Mouse (Mus musculus) hindbrain, postnatal 0 days (tissue): Measurements from ENCODE around the gene Adgrb2. TPM values are rescaled to one million over a fixed set of nuclear protein-coding genes. Genes with fewer than 3 reads are reported as not detected.

Source experiments
- ATAC-seq: fragments of 200-750 bp; cut with Nextera tagmentation; 2 replicates; pipeline ENCODE4 v1.8.0; 2017; ENCODE audit warnings: mild to moderate bottlenecking, moderate TSS enrichment, moderate library complexity
- DNase-seq: peaks from one replicate; pipeline ENCODE4 v3.0.0-alpha.2; 2015; ENCODE audit warnings: low spot score
- H3K27ac ChIP-seq: fragments of 300-500 bp; sonication (generic); 2 replicates; pipeline ENCODE4 v1.5.1; 2014; ENCODE audit warnings: mild to moderate bottlenecking
- H3K27me3 ChIP-seq: fragments of 300-500 bp; sonication (generic); 2 replicates; pipeline ENCODE4 v1.6.1; 2014; ENCODE audit warnings: low read length, mixed read lengths; ENCODE audit not compliant: insufficient read depth
- H3K36me3 ChIP-seq: fragments of 300-500 bp; sonication (generic); 2 replicates; pipeline ENCODE4 v1.6.1; 2014; ENCODE audit warnings: low read length, mixed read lengths; ENCODE audit not compliant: insufficient read depth
- H3K4me1 ChIP-seq: fragments of 300-500 bp; sonication (generic); 2 replicates; pipeline ENCODE4 v1.6.1; 2014; ENCODE audit warnings: antibody characterized with exemption, low read length, mixed read lengths; ENCODE audit not compliant: insufficient read depth
- H3K4me2 ChIP-seq: fragments of 300-500 bp; sonication (generic); 2 replicates; pipeline ENCODE4 v1.6.1; 2014; ENCODE audit warnings: low read depth, mild to moderate bottlenecking, low read length, moderate library complexity, mixed read lengths
- H3K4me3 ChIP-seq: fragments of 300-500 bp; sonication (generic); 2 replicates; pipeline ENCODE4 v1.5.1; 2014; ENCODE audit warnings: low read length
- H3K9ac ChIP-seq: fragments of 300-500 bp; sonication (generic); replicated peaks from 2 replicates; pipeline ENCODE4 v1.6.1; 2014; ENCODE audit warnings: mild to moderate bottlenecking, low read length, moderate library complexity, mixed read lengths
- H3K9me3 ChIP-seq: fragments of 300-500 bp; sonication (generic); 2 replicates; pipeline ENCODE4 v1.6.1; 2016; ENCODE audit warnings: low read length, mixed read lengths
- CTCF ChIP-seq: IDR thresholded peaks from 2 replicates; pipeline ENCODE4 v1.5.1; 2016; ENCODE audit warnings: antibody characterized with exemption, control low read depth, low read depth
- WGBS: fragments of 180-500 bp; shearing (Covaris S2); extraction: QIAGEN DNeasy Blood & Tissue Kit; methylation state at CpG from one replicate; pipeline ENCODE4 v1.1.7; 2014; 5-methylcytosine and 5-hydroxymethylcytosine counted together
- polyA plus RNA-seq: library from polyadenylated mRNA; unstranded; fragments of >200 nt; fragmentation: Nextera tagmentation; extraction: Ambion mirVana; gene quantifications from 2 replicates; pipeline ENCODE4 v1.2.1, GENCODE M21; 2015
- total RNA-seq: library from RNA; depleted of rRNA; stranded (reverse); fragments of >200 nt; gene quantifications from 2 replicates; pipeline ENCODE4 v1.2.3, GENCODE M21; 2014; rRNA removed

Gene Adgrb2
- 306 and 313 TPM in 2 replicates for total RNA-seq
- 14.3 and 15.9 TPM in 2 replicates for polyA plus RNA-seq

- peak; percentile 85 for DNase-seq
- peak; percentile 33 for ATAC-seq
- H3K4me2 ChIP-seq = peak within 1 kb of the TSS; percentile 82
- no peaks in the 10 kb centered on the region for H3K27me3 ChIP-seq
- no peaks in the 10 kb centered on the region for H3K9me3 ChIP-seq
- no peak for TF ChIP-seq CTCF
- peaks cover 49% of the 10 kb centered on the region for H3K4me1 ChIP-seq
- peak within 1 kb of the TSS; percentile 84 for H3K27ac ChIP-seq
- WGBS = 7% methylated on average over 66 of the region's 77 CpGs
- peak within 1 kb of the TSS; percentile 84 for H3K9ac ChIP-seq
- H3K4me3 ChIP-seq = peak within 1 kb of the TSS; percentile 87
- H3K36me3 ChIP-seq = no peaks in the 10 kb centered on the region
Observed at GRCm38 (mm10) chr4:129984421-129985061, at the start of gene Adgrb2. TSS of gene Adgrb2 (plus strand) at chr4:129984870.

GRCm38 (mm10) chr4:129951359-129951821 is 33.3 kb upstream of the Adgrb2 start:
- H3K27ac ChIP-seq = no peak overlapping the region
- H3K4me3 ChIP-seq = no peak overlapping the region
- ATAC-seq (no peak), DNase-seq (no peak)
- no peak overlapping the region for H3K4me2 ChIP-seq
- TF ChIP-seq CTCF = no peak
- no peaks in the 10 kb centered on the region; the same call in 1 of the 2 replicates for H3K4me1 ChIP-seq
- no peaks in the 10 kb centered on the region for H3K9me3 ChIP-seq
- 64% methylated on average over 6 of the region's 6 CpGs for WGBS
- no peak overlapping the region for H3K9ac ChIP-seq
- H3K27me3 ChIP-seq = no peaks in the 10 kb centered on the region
- H3K36me3 ChIP-seq = no peaks in the 10 kb centered on the region

- Histone ChIP-seq H3K9ac (no peak overlapping the region), H3K36me3 (no peaks in the 10 kb centered on the region), H3K4me1 (no peaks in the 10 kb centered on the region; the same call in 1 of the 2 replicates), H3K4me3 (no peak overlapping the region), H3K9me3 (no peaks in the 10 kb centered on the region), H3K4me2 (no peak overlapping the region), H3K27me3 (no peaks in the 10 kb centered on the region), H3K27ac (no peak overlapping the region)
- no peak for DNase-seq
- no peak for ATAC-seq
- 54% methylated on average over 5 of the region's 5 CpGs for WGBS
- no peak for TF ChIP-seq CTCF
Observed at GRCm38 (mm10) chr4:129952241-129952810, 32.3 kb upstream of the Adgrb2 start.

- no peaks in the 10 kb centered on the region; the same call in 1 of the 2 replicates for H3K4me1 ChIP-seq
- no peak overlapping the region for H3K9ac ChIP-seq
- H3K27me3 ChIP-seq = no peaks in the 10 kb centered on the region
- DNase-seq (no peak), ATAC-seq (no peak)
- H3K4me2 ChIP-seq = no peak overlapping the region
- H3K27ac ChIP-seq = no peak overlapping the region
- no peaks in the 10 kb centered on the region for H3K36me3 ChIP-seq
- H3K9me3 ChIP-seq = no peaks in the 10 kb centered on the region
- H3K4me3 ChIP-seq = no peak overlapping the region
- WGBS = 68% methylated on average over 2 of the region's 2 CpGs
- TF ChIP-seq CTCF = no peak
Observed at GRCm38 (mm10) chr4:129954527-129954926, 30.1 kb upstream of the Adgrb2 start.

GRCm38 (mm10) chr4:129960180-129960944 is 24.3 kb upstream of the Adgrb2 start:
- peak overlapping the region; percentile 98 for H3K4me2 ChIP-seq
- peak; percentile 86 for ATAC-seq
- H3K27ac ChIP-seq = peak overlapping the region; percentile 85
- no peak for TF ChIP-seq CTCF
- peaks cover 4% of the 10 kb centered on the region; the same call in 1 of the 2 replicates for H3K4me1 ChIP-seq
- no peaks in the 10 kb centered on the region for H3K9me3 ChIP-seq
- peak; percentile 89 for DNase-seq
- WGBS = under 1% methylated on average over 36 of the region's 37 CpGs
- peak overlapping the region; percentile 60 for H3K9ac ChIP-seq
- no peaks in the 10 kb centered on the region for H3K27me3 ChIP-seq
- H3K4me3 ChIP-seq = peak overlapping the region; percentile 26
- no peaks in the 10 kb centered on the region for H3K36me3 ChIP-seq

GRCm38 (mm10) chr4:129965294-129965693 is 19.4 kb upstream of the Adgrb2 start:
- TF ChIP-seq CTCF = no peak
- Histone ChIP-seq H3K27me3 (no peaks in the 10 kb centered on the region), H3K9ac (no peak overlapping the region), H3K4me1 (peaks cover 18% of the 10 kb centered on the region), H3K4me3 (no peak overlapping the region), H3K4me2 (no peak overlapping the region), H3K27ac (peak overlapping the region; percentile 87), H3K36me3 (no peaks in the 10 kb centered on the region), H3K9me3 (no peaks in the 10 kb centered on the region)
- ATAC-seq = no peak
- 57% methylated on average over 11 of the region's 11 CpGs for WGBS
- DNase-seq = no peak
